In genomic region chr4:41314141-41315129, GRCm38 (mm10) we compare ENCODE assay signal across 8 mouse cellular contexts. TPM values are rescaled to one million over a fixed set of nuclear protein-coding genes. Genes with fewer than 3 reads are reported as not detected.
A peak's percentile ranks its signal among the peaks of the same experiment; 100 is the strongest.
DNase-seq lines count a peak whose midpoint lies in the region; ATAC-seq lines count a peak whose summit lies in the region.

Gene Dcaf12, minus strand, starts transcription at chr4:41314889.

- H3K27me3 ChIP-seq in hindbrain, embryonic 16.5 days (replicated peaks; ENCODE audit: control insufficient read depth, insufficient read depth, low read length), result no peaks in the 10 kb centered on the region

- peak; percentile 90 for DNase-seq in WW6 (ENCODE audit: low read depth, low spot score)
- peak; percentile 89 to 90 for DNase-seq in cerebellum, postnatal 4 days (ENCODE audit: low spot score in 2 of 2)
- DNase-seq in gastrocnemius, adult 18-20 months (ENCODE audit: low spot score), result peak; percentile 96
- DNase-seq in left cerebral cortex, adult 18-20 months (ENCODE audit: low spot score in 2 of 2), result peak; percentile 94
- DNase-seq in right cerebral cortex, adult 18-20 months, result peak; percentile 96
- DNase-seq in urinary bladder, postnatal 10 days (ENCODE audit: low spot score), result peak; percentile 80

- peak within 1 kb of the TSS; percentile 96 for H3K27ac ChIP-seq in hindbrain, embryonic 16.5 days (ENCODE audit: low read depth, low read length)
- H3K27ac ChIP-seq in macrophage, result peak within 1 kb of the TSS; percentile 84

- no peaks in the 10 kb centered on the region for H3K9me3 ChIP-seq in hindbrain, embryonic 16.5 days (ENCODE audit: control insufficient read depth, low read length)

- H3K79me2 ChIP-seq in macrophage (ENCODE audit: inconsistent target), result peaks cover 42% of the 10 kb centered on the region

- ATAC-seq in hindbrain, embryonic 16.5 days, result peak; percentile 97

- peaks cover 16% of the 10 kb centered on the region for H3K4me1 ChIP-seq in hindbrain, embryonic 16.5 days (ENCODE audit: control insufficient read depth, insufficient read depth, low read depth, low read length)

- under 1% methylated on average over 70 of the region's 70 CpGs for WGBS in hindbrain, embryonic 16.5 days
- WGBS in macrophage (ENCODE audit: missing documents), result under 1% methylated on average over 70 of the region's 70 CpGs

- H3K36me3 ChIP-seq in hindbrain, embryonic 16.5 days (ENCODE audit: control insufficient read depth, insufficient read depth, low read length), result peaks cover 8% of the 10 kb centered on the region
- H3K36me3 ChIP-seq in macrophage (ENCODE audit: inconsistent target), result no peaks in the 10 kb centered on the region

- H3K4me3 ChIP-seq in hindbrain, embryonic 16.5 days (ENCODE audit: low read length), result peak within 1 kb of the TSS; percentile 100
- H3K4me3 ChIP-seq in macrophage (ENCODE audit: inconsistent target), result peak within 1 kb of the TSS; percentile 90

- peak within 1 kb of the TSS; percentile 92 for H3K9ac ChIP-seq in hindbrain, embryonic 16.5 days (ENCODE audit: low read depth, low read length)

- H3K4me2 ChIP-seq in hindbrain, embryonic 16.5 days (ENCODE audit: low read length), result peak within 1 kb of the TSS; percentile 92

RNA-seq across cellular contexts. Expression of gene Dcaf12, which starts in this region (rescaled TPM):
- total RNA-seq in gastrocnemius, adult 18-20 months (2021), result 10 to 100 TPM; 27.0 to 27.1 TPM
- 75.5 and 81.4 TPM in 2 replicates for polyA plus RNA-seq in hindbrain, embryonic 16.5 days (2015; fragmentation: Nextera tagmentation; extraction: Ambion mirVana)
- total RNA-seq in left cerebral cortex, adult 18-20 months (2021), result 10 to 100 TPM; 40.4 to 45.5 TPM
- total RNA-seq in macrophage (2018; cell fraction: chromatin; rRNA removed), result 10 to 100 TPM; 14.9 to 33.9 (median 25.7) TPM
- total RNA-seq in macrophage (2018; cell fraction: cytosol; rRNA removed), result 10 to 100 TPM; 34.0 to 51.3 (median 43.6) TPM
- 10 to 100 TPM; 28.3 to 39.3 (median 33.8) TPM for total RNA-seq in macrophage (2018; cell fraction: nucleus; rRNA removed)
- 21.0 to 43.0 TPM (median 38.5 TPM) in 3 replicates for polyA plus RNA-seq in macrophage (2018)

Comparison
In these comparisons a context has a peak if more than half of its experiments do, and no peak if none do; other contexts are left out.
1. Peak in every context shown above with its lines: DNase-seq, ATAC-seq, H3K4me3 ChIP-seq and H3K27ac ChIP-seq.